Mouse (Mus musculus): ENCODE results near the gene Lnx2. TPM values are rescaled to one million over a fixed set of nuclear protein-coding genes. Genes with fewer than 3 reads are reported as not detected.

The Lnx2 gene
- total RNA-seq, 1 experiment: 11.6 TPM

GRCm38 (mm10) chr5:147045311-147045710, 31.1 kb downstream of the Lnx2 start:
- Histone ChIP-seq H3K4me1 (ENCODE audit: control insufficient read depth in 2 of 2, insufficient read depth in 2 of 2, low read length in 2 of 2, poor library complexity in 1 of 2) (peaks cover 0 to 12% of the 10 kb centered on the region in 2 experiments; a peak in 2 of 4 replicates), H3K36me3 (ENCODE audit: control insufficient read depth, insufficient read depth, low read length, poor library complexity, severe bottlenecking) (peaks cover 6% of the 10 kb centered on the region; the same call in 1 of the 2 replicates), H3K9me3 (ENCODE audit: control insufficient read depth, insufficient read depth, low read depth, low read length) (no peaks in the 10 kb centered on the region), H3K27ac (ENCODE audit: insufficient read depth, low read depth, low read length, poor library complexity, severe bottlenecking) (no peak overlapping the region), H3K9ac (ENCODE audit: insufficient read depth, low read depth, low read length, poor library complexity, severe bottlenecking) (no peak overlapping the region), H3K4me3 (ENCODE audit: insufficient read depth in 1 of 2, low read depth in 1 of 2, low read length in 2 of 2, poor library complexity in 1 of 2, severe bottlenecking in 1 of 2) (no peak overlapping the region)
- in situ Hi-C loops (cut with MboI; ENCODE audit: low sequenced_read_pairs in 2 of 2, unreplicated experiment in 2 of 2): no loop called here
- no peak for TF ChIP-seq ZC3H11A (IDR thresholded peaks at IDR 0.05; ENCODE audit: borderline replicate concordance, low read depth, low read length)
- no peak for TF ChIP-seq CHD2 (IDR thresholded peaks at IDR 0.05; ENCODE audit: low read depth, low read length)
- no peak for TF ChIP-seq HCFC1 (IDR thresholded peaks at IDR 0.05; ENCODE audit: borderline replicate concordance, insufficient read depth, low read length)
- TF ChIP-seq MAFK (IDR thresholded peaks at IDR 0.05; ENCODE audit: insufficient read depth, low read depth, low read length): no peak
- TF ChIP-seq ZNF384 (IDR thresholded peaks at IDR 0.05; ENCODE audit: low read depth, low read length): no peak
- no peak for DNase-seq (ENCODE audit: low read depth, low spot score)

GRCm38 (mm10) chr5:147043240-147043844, 33.0 kb downstream of the Lnx2 start:
- Histone ChIP-seq H3K9ac (ENCODE audit: insufficient read depth, low read depth, low read length, poor library complexity, severe bottlenecking) (no peak overlapping the region), H3K4me3 (ENCODE audit: insufficient read depth in 1 of 2, low read depth in 1 of 2, low read length in 2 of 2, poor library complexity in 1 of 2, severe bottlenecking in 1 of 2) (no peak overlapping the region), H3K4me1 (ENCODE audit: control insufficient read depth in 2 of 2, insufficient read depth in 2 of 2, low read length in 2 of 2, poor library complexity in 1 of 2) (peaks cover 0 to 15% of the 10 kb centered on the region in 2 experiments; a peak in 2 of 4 replicates), H3K9me3 (ENCODE audit: control insufficient read depth, insufficient read depth, low read depth, low read length) (no peaks in the 10 kb centered on the region), H3K36me3 (ENCODE audit: control insufficient read depth, insufficient read depth, low read length, poor library complexity, severe bottlenecking) (peaks cover 9% of the 10 kb centered on the region; the same call in 1 of the 2 replicates), H3K27ac (ENCODE audit: insufficient read depth, low read depth, low read length, poor library complexity, severe bottlenecking) (no peak overlapping the region)
- in situ Hi-C loops (cut with MboI; ENCODE audit: low sequenced_read_pairs in 2 of 2, unreplicated experiment in 2 of 2): no loop called here
- TF ChIP-seq ZC3H11A (IDR thresholded peaks at IDR 0.05; ENCODE audit: borderline replicate concordance, low read depth, low read length) (no peak), ZNF384 (IDR thresholded peaks at IDR 0.05; ENCODE audit: low read depth, low read length) (no peak), HCFC1 (IDR thresholded peaks at IDR 0.05; ENCODE audit: borderline replicate concordance, insufficient read depth, low read length) (no peak), MAFK (IDR thresholded peaks at IDR 0.05; ENCODE audit: insufficient read depth, low read depth, low read length) (no peak)
- no peak for DNase-seq (ENCODE audit: low read depth, low spot score)

- Histone ChIP-seq H3K4me3 (ENCODE audit: insufficient read depth in 1 of 2, low read depth in 1 of 2, low read length in 2 of 2, poor library complexity in 1 of 2, severe bottlenecking in 1 of 2) (peak overlapping the region; percentile 17 to 36), H3K27ac (ENCODE audit: insufficient read depth, low read depth, low read length, poor library complexity, severe bottlenecking) (no peak overlapping the region), H3K9ac (ENCODE audit: insufficient read depth, low read depth, low read length, poor library complexity, severe bottlenecking) (peak overlapping the region; percentile 31), H3K36me3 (ENCODE audit: control insufficient read depth, insufficient read depth, low read length, poor library complexity, severe bottlenecking) (peaks cover 9% of the 10 kb centered on the region; the same call in 1 of the 2 replicates), H3K9me3 (ENCODE audit: control insufficient read depth, insufficient read depth, low read depth, low read length) (no peaks in the 10 kb centered on the region), H3K4me1 (ENCODE audit: control insufficient read depth in 2 of 2, insufficient read depth in 2 of 2, low read length in 2 of 2, poor library complexity in 1 of 2) (peaks cover 0 to 18% of the 10 kb centered on the region in 2 experiments; a peak in 2 of 4 replicates)
- TF ChIP-seq ZNF384 (IDR thresholded peaks at IDR 0.05; ENCODE audit: low read depth, low read length): no peak
- no peak for TF ChIP-seq CHD2 (IDR thresholded peaks at IDR 0.05; ENCODE audit: low read depth, low read length)
- TF ChIP-seq HCFC1 (IDR thresholded peaks at IDR 0.05; ENCODE audit: borderline replicate concordance, insufficient read depth, low read length): no peak
- no peak for TF ChIP-seq ZC3H11A (IDR thresholded peaks at IDR 0.05; ENCODE audit: borderline replicate concordance, low read depth, low read length)
- TF ChIP-seq MAFK (IDR thresholded peaks at IDR 0.05; ENCODE audit: insufficient read depth, low read depth, low read length): no peak
- no peak for DNase-seq (ENCODE audit: low read depth, low spot score)
- in situ Hi-C loops (cut with MboI; ENCODE audit: low sequenced_read_pairs in 2 of 2, unreplicated experiment in 2 of 2): no loop called here
Observed at GRCm38 (mm10) chr5:147041965-147042937, 34.1 kb downstream of the Lnx2 start.

GRCm38 (mm10) chr5:147039394-147039793, 37.0 kb downstream of the Lnx2 start:
- Histone ChIP-seq H3K9me3 (ENCODE audit: control insufficient read depth, insufficient read depth, low read depth, low read length) (no peaks in the 10 kb centered on the region), H3K27ac (ENCODE audit: insufficient read depth, low read depth, low read length, poor library complexity, severe bottlenecking) (no peak overlapping the region), H3K4me1 (ENCODE audit: control insufficient read depth in 2 of 2, insufficient read depth in 2 of 2, low read length in 2 of 2, poor library complexity in 1 of 2) (peaks cover 0 to 18% of the 10 kb centered on the region in 2 experiments; a peak in 2 of 4 replicates), H3K9ac (ENCODE audit: insufficient read depth, low read depth, low read length, poor library complexity, severe bottlenecking) (no peak overlapping the region), H3K4me3 (ENCODE audit: insufficient read depth in 1 of 2, low read depth in 1 of 2, low read length in 2 of 2, poor library complexity in 1 of 2, severe bottlenecking in 1 of 2) (no peak overlapping the region), H3K36me3 (ENCODE audit: control insufficient read depth, insufficient read depth, low read length, poor library complexity, severe bottlenecking) (peaks cover 9% of the 10 kb centered on the region; the same call in 1 of the 2 replicates)
- DNase-seq (ENCODE audit: low read depth, low spot score): no peak
- TF ChIP-seq HCFC1 (IDR thresholded peaks at IDR 0.05; ENCODE audit: borderline replicate concordance, insufficient read depth, low read length): no peak
- TF ChIP-seq ZNF384 (IDR thresholded peaks at IDR 0.05; ENCODE audit: low read depth, low read length): no peak
- in situ Hi-C loops (cut with MboI; ENCODE audit: low sequenced_read_pairs in 2 of 2, unreplicated experiment in 2 of 2): no loop called here

All from ES-E14 (cell line).